Mouse (Mus musculus) kidney, adult 2 months (tissue): ENCODE measurements around the gene Gpr143.

Experiments used
- CTCF ChIP-seq: fragments of 200-500 bp; conservative IDR thresholded peaks from 2 replicates; pipeline ENCODE4 v1.5.1; 2011; ENCODE audit warnings: low read depth, mild to moderate bottlenecking, control low read depth, low read length, moderate library complexity, mixed read lengths; ENCODE audit not compliant: insufficient read depth, insufficient read length
- POLR2A ChIP-seq: fragments of 200-500 bp; IDR thresholded peaks from one replicate; pipeline ENCODE4 v1.6.1; 2011; ENCODE audit warnings: low read depth, low read length, control low read depth

- TF ChIP-seq POLR2A (no peak), CTCF (no peak)
Observed at GRCm38 (mm10) chrX:152788611-152789010, 6.9 kb downstream of the Gpr143 start.
